Mouse (Mus musculus): ENCODE measurements around the gene Rtl3. TPM values are rescaled to one million over a fixed set of nuclear protein-coding genes. Genes with fewer than 3 reads are reported as not detected.

Gene Rtl3
- under 1 TPM in 3 of 4 experiments, not detected in 1; 0.15 to 0.16 (median 0.15) TPM for total RNA-seq (2022)

GRCm38 (mm10) chrX:106840409-106840808, at the start of gene Rtl3:
Gene Rtl3 (minus strand): TSS chrX:106840644.
- DNase-seq = no peak

GRCm38 (mm10) chrX:106872315-106872714, 31.9 kb upstream of the Rtl3 start:
- DNase-seq = no peak

GRCm38 (mm10) chrX:106871894-106872293, 31.4 kb upstream of the Rtl3 start:
- no peak for DNase-seq

GRCm38 (mm10) chrX:106871426-106871825, 31.0 kb upstream of the Rtl3 start:
- DNase-seq = no peak

- no peak for DNase-seq
These were observed 13.3 kb upstream of the Rtl3 start for GRCm38 (mm10) chrX:106853523-106854300.

- no peak for DNase-seq
These were observed 853 bp downstream of the Rtl3 start for GRCm38 (mm10) chrX:106839591-106839990.

GRCm38 (mm10) chrX:106830494-106830893, 9.9 kb downstream of the Rtl3 start:
- no peak for DNase-seq

GRCm38 (mm10) chrX:106809560-106810226, 30.8 kb downstream of the Rtl3 start:
- no peak for DNase-seq

- no peak for DNase-seq
These were observed 36.1 kb downstream of the Rtl3 start for GRCm38 (mm10) chrX:106804387-106804786.

- DNase-seq = no peak
These were observed 45.8 kb downstream of the Rtl3 start for GRCm38 (mm10) chrX:106794686-106795085.

Other genes with a start within 250 kb of the Rtl3 start
- 1 to 10 TPM in 2 of 4 experiments, under 1 TPM in 2; 0.55 to 1.3 (median 0.83) TPM for gene Cysltr1, start 237.0 kb downstream of the Rtl3 start, total RNA-seq (2022)
- gene Lpar4, start 80.0 kb upstream of the Rtl3 start, total RNA-seq (2022) = 1 to 10 TPM in 2 of 4 experiments, under 1 TPM in 2; 0.87 to 1.8 (median 1.3) TPM
- gene P2ry10, start 247.8 kb upstream of the Rtl3 start, total RNA-seq (2022) = under 1 TPM; 0.17 to 0.43 (median 0.19) TPM